Mouse (Mus musculus) splenic B cell, adult 2 months (primary cell): Measurements from ENCODE around the gene Gramd1b.

ENCODE experiments used
- DNase-seq: peaks from one replicate; pipeline ENCODE4 v3.0.0-alpha.2; 2011; ENCODE audit warnings: low read depth, low spot score
- H3K27me3 ChIP-seq: 2 replicates; pipeline ENCODE4 v1.6.1; 2012; ENCODE audit warnings: mild to moderate bottlenecking, low read length, moderate library complexity, mixed read lengths; ENCODE audit not compliant: control insufficient read depth, poor library complexity, insufficient read depth, severe bottlenecking
- H3K36me3 ChIP-seq: 2 replicates; pipeline ENCODE4 v1.6.1; 2012; ENCODE audit warnings: mild to moderate bottlenecking, low read length, moderate library complexity, mixed read lengths; ENCODE audit not compliant: control insufficient read depth, poor library complexity, insufficient read depth, severe bottlenecking

The Gramd1b gene

DNA sequence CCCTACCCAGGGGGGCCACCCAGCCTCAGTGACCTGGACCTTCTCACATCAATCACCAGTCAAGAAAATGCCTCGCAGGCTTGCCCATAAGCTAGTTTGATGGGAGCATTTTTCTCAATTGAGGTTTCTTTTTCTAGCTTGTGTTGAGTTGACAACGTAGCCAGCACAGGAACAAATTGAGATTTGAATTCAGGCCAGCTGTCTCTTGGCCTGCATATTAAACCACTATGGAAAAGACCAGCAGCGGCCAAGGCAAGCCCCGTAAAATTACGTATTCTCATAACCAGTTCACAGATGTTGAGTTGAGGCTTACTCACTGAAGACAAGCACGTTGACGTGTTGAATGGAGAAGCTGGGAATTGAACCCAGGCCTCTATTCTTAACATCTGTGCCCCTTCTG lies 248.2 kb downstream of the Gramd1b start:
- no peak for DNase-seq
- Histone ChIP-seq H3K36me3 (no peaks in the 10 kb centered on the region), H3K27me3 (no peaks in the 10 kb centered on the region)

DNA sequence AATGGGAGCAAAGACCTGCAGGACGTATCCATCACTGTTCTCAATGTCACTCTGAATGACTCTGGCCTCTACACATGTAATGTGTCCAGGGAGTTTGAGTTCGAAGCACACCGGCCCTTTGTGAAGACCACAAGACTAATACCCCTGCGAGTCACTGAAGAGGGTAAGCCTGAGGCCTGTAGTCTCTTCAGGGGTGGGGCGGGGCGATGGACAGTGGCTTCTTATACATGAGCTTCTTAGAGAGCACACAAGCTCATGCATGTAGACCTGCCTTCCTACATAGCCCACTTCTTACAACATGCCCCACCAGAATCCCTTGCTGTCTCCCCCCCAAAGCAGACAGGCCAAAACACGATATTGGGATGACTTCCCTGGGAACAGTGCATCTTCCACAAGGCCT lies 251.7 kb downstream of the Gramd1b start:
- Histone ChIP-seq H3K36me3 (no peaks in the 10 kb centered on the region), H3K27me3 (no peaks in the 10 kb centered on the region)
- DNase-seq, result no peak

DNA sequence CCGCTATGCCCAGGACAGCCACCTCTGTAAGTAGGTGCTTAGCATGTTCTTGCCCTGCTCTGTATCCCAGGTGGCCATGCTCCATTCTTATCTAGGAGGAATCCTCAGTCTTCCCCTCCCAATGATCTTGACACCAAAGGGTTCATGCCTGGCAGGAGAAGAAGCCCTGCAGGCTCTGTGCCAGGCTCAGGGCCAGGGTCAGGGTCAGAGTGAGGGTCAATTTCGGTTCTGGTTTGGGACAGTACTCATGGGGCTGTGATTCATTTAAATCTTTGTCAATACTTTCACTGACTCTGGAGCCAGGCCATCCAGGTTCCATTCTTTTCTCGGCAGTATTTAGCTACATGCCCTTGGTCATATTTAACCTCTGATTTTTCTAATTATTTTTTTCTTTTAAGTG lies 253.5 kb downstream of the Gramd1b start:
- no peaks in the 10 kb centered on the region for H3K36me3 ChIP-seq
- DNase-seq, result no peak
- no peaks in the 10 kb centered on the region for H3K27me3 ChIP-seq

DNA sequence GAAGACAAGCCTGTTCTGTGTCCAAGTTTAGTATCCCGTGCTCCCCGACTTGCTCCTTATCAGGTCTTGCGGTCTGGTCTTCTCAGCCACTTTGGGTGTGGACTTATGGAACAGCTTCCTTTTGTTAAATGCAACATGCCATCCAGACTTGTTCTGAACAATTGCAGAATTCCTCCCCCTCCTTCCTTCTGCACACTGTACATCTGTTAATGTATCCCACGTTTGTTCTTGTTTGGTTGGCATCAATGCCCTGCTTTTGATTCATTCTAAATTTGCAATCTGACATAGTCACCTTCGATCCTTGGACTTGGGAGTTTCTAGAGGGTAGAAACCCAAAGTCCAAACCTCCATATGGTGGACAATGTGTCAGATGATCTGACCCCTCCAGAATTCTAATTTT lies 255.3 kb downstream of the Gramd1b start:
- no peaks in the 10 kb centered on the region for H3K27me3 ChIP-seq
- DNase-seq, result no peak
- no peaks in the 10 kb centered on the region for H3K36me3 ChIP-seq

DNA sequence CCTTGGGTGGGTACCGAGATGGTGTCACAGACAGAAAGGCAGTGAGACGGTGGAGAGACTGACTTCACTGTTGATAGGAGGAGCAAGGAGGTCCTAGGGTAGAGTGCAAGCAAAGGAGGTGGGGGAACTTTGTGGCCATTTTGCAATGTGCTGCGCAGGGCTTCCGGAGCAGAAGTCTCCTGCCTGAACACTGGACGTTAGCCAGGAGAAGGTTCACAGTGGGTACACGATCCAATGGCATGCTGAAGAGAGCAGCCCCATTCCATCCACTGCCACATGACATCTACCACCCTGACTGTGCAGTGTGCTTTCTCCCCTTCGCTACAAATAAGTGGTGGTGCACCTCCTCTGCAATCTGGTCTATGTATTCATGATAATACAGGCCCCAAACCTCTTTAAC lies 258.4 kb downstream of the Gramd1b start:
- H3K36me3 ChIP-seq, result no peaks in the 10 kb centered on the region
- H3K27me3 ChIP-seq, result no peaks in the 10 kb centered on the region; the same call in 1 of the 2 replicates
- no peak for DNase-seq

DNA sequence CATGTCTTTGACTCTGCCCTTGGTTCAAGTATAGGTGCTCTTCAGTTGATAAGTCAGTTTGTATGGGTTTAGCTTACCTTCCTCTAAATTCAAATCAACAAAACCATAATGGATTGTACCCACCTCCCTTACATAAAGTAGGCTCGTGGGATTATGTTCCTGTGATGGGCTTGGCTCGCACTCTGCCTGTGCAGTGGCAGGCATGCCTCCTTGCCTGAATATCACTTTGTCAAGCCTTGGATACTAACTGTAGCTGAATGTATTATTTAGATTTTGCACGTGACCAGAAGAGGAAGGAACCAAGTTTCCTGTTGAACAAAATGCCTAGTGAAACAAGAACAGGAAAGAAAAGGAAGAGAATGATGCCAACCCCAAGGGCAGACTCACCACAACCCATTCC lies 260.1 kb downstream of the Gramd1b start:
- no peak for DNase-seq
- Histone ChIP-seq H3K36me3 (no peaks in the 10 kb centered on the region), H3K27me3 (no peaks in the 10 kb centered on the region; the same call in 1 of the 2 replicates)

DNA sequence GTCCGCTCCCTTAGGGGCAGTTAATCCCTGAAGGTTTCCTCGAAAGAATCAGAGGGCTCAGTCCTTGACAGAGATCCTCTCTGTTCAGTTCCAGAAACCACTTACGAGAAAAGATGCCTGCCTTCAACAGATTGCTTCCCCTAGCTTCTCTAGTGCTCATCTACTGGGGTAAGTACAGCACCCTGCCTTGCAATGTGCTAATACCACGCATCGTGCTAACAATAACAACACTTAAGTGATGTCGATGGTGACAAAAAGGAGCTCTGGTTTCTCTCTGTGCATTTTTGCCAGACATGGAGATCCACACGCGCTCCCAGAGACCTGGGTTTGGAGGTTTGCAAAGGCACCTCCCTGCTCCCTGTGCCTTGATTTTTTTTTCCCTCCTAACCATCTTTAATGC lies 261.3 kb downstream of the Gramd1b start:
- H3K27me3 ChIP-seq, result no peaks in the 10 kb centered on the region; the same call in 1 of the 2 replicates
- DNase-seq, result no peak
- no peaks in the 10 kb centered on the region for H3K36me3 ChIP-seq

DNA sequence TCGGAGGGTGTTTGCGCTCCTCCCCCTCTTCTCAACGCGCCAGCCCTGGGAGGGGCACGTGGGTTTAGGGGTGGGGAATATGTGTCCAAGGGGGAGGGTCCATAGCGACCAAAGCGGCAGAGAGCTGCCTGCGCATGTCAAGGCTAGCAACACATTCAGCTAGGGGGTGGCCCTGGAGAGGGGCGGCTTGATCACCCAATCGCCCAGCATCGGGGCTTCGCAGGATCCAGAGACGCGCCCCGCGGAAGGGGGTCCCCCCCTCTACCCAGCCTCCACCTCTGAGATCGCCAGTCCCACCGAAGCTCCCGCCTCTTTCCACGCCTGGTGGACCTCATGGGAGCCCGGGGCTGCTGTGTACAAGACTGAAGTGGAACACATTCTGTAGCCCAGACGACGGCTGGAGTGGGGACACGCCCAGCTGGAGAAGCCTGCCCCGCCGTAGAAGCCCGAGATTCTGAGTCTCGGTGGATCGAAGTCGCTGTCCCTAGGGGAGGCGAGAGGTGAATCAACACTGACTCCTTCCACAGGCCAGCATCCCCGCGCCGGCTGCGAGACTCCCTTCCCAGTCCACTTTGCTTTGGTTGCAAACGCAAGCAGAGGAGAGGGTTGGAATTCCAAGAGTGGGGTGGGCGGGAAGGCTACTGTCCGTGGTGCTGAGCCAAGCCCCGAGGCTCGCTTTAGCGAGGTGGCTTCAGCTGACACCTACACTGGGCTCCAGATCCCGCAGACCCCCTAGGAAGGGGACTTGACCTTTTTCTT lies 261.9 kb downstream of the Gramd1b start, which contains the start of gene Scn3b:
Gene Scn3b (plus strand): TSS at position 115 of the 759 bp plus-strand sequence.
- Histone ChIP-seq H3K36me3 (no peaks in the 10 kb centered on the region), H3K27me3 (no peaks in the 10 kb centered on the region; the same call in 1 of the 2 replicates)
- DNase-seq, result no peak

DNA sequence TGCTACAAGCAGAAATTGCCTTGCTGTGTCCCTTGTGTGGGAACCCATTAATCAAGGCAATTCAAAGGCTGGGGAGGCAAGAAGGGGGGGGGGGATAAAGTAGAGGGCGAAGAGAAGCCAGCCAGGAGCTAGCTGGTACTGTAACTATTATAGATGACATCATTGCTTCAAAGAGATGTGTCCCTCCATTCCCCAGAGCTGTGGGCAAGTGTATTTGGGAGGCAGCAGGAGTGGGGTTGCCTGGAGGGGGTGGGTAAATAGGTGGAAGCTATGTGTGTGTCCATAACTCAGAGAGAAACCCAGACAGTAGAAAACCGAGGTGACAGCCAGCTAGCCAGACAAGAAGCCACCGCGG lies 262.5 kb downstream of the Gramd1b start:
- DNase-seq, result no peak
- Histone ChIP-seq H3K36me3 (no peaks in the 10 kb centered on the region), H3K27me3 (no peaks in the 10 kb centered on the region; the same call in 1 of the 2 replicates)

DNA sequence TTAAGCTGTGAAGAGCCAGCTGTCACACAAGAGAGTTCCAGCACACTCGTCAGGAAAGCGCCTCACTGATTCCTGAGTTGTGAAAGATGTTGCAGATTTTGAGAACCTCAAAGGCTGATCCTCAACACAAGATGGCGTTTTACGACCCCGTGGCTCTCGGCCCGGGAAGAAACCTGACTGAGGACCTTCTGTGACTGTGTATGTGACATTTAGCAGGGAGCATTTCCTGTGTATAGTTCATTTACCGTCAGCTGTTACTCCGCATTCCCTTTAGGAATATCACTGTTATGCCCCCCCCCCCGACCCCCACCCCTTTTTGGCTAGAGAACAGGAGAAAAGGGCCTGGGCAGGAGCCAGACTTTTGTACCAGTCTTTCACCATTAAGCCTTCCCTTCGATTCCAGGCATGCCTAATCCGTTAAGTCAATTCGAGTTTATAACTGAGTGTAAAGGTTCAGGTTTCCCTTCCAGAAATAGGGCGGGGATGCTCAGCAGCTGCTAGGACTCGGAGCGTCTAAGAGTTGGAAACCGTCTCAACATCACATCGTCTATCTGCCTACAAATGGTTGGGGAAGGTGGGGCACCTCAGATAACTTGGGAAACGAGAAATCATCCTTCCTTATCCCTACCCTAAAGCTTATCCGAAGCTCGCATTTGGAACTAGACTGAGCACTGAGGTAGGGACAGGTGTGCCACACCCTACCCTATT lies 263.0 kb downstream of the Gramd1b start:
- Histone ChIP-seq H3K36me3 (no peaks in the 10 kb centered on the region), H3K27me3 (no peaks in the 10 kb centered on the region; the same call in 1 of the 2 replicates)
- DNase-seq, result no peak

DNA sequence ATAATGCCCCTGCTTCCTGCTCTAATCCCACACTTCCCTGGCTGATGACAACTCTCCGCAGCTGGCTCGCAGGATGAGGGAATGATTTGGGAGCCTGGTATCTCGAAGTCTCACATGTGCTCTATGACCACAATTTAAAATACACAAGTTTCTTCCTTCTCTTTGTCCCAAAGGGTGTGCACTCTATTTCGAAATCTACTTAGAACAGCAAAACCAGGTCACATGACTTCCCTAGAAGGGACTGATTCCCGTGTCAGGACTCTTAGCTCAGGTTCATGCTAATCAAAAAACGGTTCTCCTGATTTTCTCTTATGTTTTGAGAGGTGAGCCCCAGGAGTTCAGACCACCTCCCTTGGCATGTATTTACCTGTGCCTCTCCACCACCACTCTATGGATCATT lies 267.3 kb downstream of the Gramd1b start:
- no peak for DNase-seq
- Histone ChIP-seq H3K36me3 (no peaks in the 10 kb centered on the region), H3K27me3 (no peaks in the 10 kb centered on the region; the same call in 1 of the 2 replicates)

DNA sequence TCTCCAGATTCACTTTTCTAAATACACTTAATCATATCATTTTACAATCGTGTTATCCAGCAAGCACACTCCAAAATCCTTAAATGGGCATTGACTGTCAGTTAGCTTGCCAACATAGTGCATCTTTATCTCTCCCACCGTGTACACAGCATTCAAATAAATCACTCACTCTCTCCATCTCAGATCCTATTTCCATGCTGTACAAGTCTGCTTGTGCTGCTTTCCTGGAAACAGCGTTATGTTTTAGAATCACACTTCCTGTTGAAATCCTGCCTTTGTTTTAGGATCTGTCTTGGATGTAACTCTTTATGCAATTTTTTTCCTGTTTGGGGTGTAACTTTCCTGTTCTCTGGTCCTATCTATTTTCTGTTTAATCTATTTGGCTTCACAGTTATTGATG lies 278.7 kb downstream of the Gramd1b start:
- no peak for DNase-seq
- Histone ChIP-seq H3K27me3 (no peaks in the 10 kb centered on the region), H3K36me3 (no peaks in the 10 kb centered on the region)

DNA sequence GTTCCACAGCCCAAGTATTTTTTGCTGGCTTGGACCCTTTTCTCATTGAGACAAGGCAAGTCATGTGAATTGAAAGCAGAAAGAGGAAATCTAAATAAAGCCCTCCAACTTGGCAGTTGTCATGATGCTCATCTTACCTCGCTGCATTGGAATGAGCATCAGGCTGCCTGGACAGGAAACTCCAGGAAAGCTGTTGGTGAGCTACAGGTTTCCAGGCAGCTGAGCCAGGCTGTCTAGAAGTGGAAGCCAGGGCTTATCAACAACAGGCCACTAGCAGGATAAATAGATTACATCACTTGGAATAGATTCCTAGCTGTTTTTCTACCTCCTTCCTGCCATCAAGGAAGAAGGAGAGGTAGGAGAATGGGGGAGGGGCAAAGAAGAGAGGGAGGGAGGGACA lies 282.1 kb downstream of the Gramd1b start:
- no peaks in the 10 kb centered on the region for H3K36me3 ChIP-seq
- H3K27me3 ChIP-seq, result no peaks in the 10 kb centered on the region
- DNase-seq, result no peak

DNA sequence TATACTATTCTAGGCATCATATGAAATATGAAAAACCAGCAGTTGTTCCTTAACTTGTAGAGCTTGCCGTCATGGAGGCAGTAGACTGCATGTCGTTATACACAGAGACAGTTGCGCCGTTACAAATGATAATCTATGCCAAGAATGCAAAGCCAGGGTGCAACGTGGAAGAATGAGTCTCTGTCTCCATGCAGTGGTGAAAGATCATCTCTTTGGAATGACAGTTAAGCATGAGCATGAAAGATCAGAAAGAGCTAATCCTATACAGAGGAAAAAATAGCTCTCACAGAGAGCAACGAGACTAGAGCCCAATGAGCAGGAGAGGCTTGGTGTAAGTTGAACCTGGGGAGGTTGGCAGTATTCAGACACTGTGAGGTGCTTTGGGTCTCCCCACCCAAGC lies 284.5 kb downstream of the Gramd1b start:
- H3K27me3 ChIP-seq, result no peaks in the 10 kb centered on the region
- no peak for DNase-seq
- no peaks in the 10 kb centered on the region for H3K36me3 ChIP-seq

DNA sequence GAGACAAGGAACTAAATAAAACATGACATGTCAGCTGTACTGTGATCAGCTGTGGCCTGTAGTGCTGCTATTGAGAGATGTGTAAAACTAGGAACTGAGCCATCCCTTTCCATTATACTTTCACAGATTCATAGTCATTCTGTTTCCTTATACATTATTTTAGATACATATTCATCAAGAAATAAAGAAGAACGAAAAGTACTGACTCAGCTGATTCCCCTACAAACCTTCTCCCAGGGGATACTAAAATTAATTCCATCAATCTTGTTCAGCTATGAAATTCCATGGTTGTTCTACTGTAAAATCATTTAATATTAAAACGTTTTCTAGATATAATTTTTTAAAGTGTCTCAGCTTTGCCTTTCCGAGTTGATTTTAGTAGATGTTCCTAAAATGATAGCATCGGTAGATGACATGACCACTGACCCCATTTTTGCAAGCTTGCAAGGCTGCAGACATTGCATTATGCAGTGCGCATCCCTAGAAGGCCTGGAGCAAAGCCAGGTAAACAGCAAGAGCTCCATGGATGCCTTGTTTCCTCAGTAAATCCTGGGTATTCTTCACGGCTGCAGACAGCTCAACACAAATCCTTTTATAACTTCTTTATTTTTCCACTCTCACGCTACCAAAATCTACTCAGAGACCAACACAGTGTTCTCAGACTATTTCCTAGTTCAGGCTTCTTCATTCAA lies 285.1 kb downstream of the Gramd1b start:
- Histone ChIP-seq H3K27me3 (no peaks in the 10 kb centered on the region), H3K36me3 (no peaks in the 10 kb centered on the region)
- DNase-seq, result no peak
